Mouse (Mus musculus) liver, adult (tissue): ENCODE results near the gene Chrne.
A peak's percentile ranks its signal among the peaks of the same experiment; 100 is the strongest.

Experiments
- GATA4 ChIP-seq: IDR thresholded peaks from 2 replicates; pipeline ENCODE4 v1.6.1; 2014; ENCODE audit warnings: mild to moderate bottlenecking, low read length; ENCODE audit not compliant: insufficient replicate concordance

The Chrne gene

GRCm38 (mm10) chr11:70654198-70654922, 35.3 kb upstream of the Chrne start, which contains the start of gene Pfn1:
Pfn1 (minus strand) TSS chr11:70654644.
- TF ChIP-seq GATA4 = no peak

GRCm38 (mm10) chr11:70653345-70654197, 34.6 kb upstream of the Chrne start:
- peak; percentile 8; the same call in 1 of the 2 replicates for TF ChIP-seq GATA4

GRCm38 (mm10) chr11:70652884-70653344, 33.9 kb upstream of the Chrne start:
- no peak for TF ChIP-seq GATA4

GRCm38 (mm10) chr11:70652029-70652883, 33.2 kb upstream of the Chrne start:
- no peak for TF ChIP-seq GATA4

GRCm38 (mm10) chr11:70651391-70651790, 32.4 kb upstream of the Chrne start:
- no peak for TF ChIP-seq GATA4

GRCm38 (mm10) chr11:70650322-70651175, 31.5 kb upstream of the Chrne start:
- no peak for TF ChIP-seq GATA4

GRCm38 (mm10) chr11:70649185-70649734, 30.2 kb upstream of the Chrne start:
- no peak for TF ChIP-seq GATA4

- TF ChIP-seq GATA4 = no peak
Measured at GRCm38 (mm10) chr11:70648512-70648911, 29.5 kb upstream of the Chrne start.

- no peak for TF ChIP-seq GATA4
Measured at GRCm38 (mm10) chr11:70647716-70648420, 28.9 kb upstream of the Chrne start.

- peak; percentile 36; the same call in 1 of the 2 replicates for TF ChIP-seq GATA4
Measured at GRCm38 (mm10) chr11:70646691-70647650, 28.0 kb upstream of the Chrne start, which contains the start of the genes Rnf167 and Slc25a11. Rnf167 (plus strand) TSS chr11:70647235. Slc25a11 (minus strand) TSS chr11:70647479.

- no peak for TF ChIP-seq GATA4
Measured at GRCm38 (mm10) chr11:70646259-70646555, 27.2 kb upstream of the Chrne start.
